Mouse (Mus musculus): Measurements from ENCODE around the gene Bpifa3. TPM values are rescaled to one million over a fixed set of nuclear protein-coding genes. Genes with fewer than 3 reads are reported as not detected.
"Not testable (repeated sequence)": the region's sequence is repeated elsewhere in the genome, so short reads cannot be mapped to it uniquely, and the experiment has no call there.

Bpifa3 gene
- polyA plus RNA-seq, 1 experiment from 2014 or later: not detected

DNA sequence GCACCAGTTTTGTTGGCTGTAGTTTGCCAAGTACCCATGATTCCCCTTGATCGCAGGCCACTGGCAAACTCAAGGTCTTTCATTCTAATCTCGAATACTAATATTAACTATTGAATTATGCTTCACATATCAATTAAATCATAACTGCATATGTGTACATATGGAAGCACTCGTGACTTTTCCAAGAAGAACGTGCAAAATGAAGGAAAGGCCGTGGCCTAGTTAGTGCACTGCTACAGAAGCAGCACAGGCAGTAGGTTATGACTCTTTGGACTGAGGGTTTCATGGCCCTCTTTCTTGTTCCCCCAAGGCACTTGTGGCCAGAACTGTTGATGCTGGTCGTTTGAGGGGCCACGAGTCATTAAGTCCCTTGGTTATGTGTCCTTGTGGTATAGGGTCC lies 51.8 kb downstream of the Bpifa3 start:
- not testable (repeated sequence) for ATAC-seq (ENCODE audit: insufficient read depth); H3K4me2 ChIP-seq
- 59% methylated on average over 7 of the region's 7 CpGs for WGBS (ENCODE audit: insufficient replicate concordance)

GRCm38 (mm10) chr2:154183061-154183460 lies 52.9 kb downstream of the Bpifa3 start:
- WGBS (ENCODE audit: insufficient replicate concordance): 51% methylated on average over 4 of the region's 4 CpGs
- not testable (repeated sequence) for H3K4me1 ChIP-seq (replicated peaks); H3K9ac ChIP-seq; H3K9me3 ChIP-seq (replicated peaks); H3K4me2 ChIP-seq; H3K27ac ChIP-seq (replicated peaks); H3K36me3 ChIP-seq (replicated peaks); H3K4me3 ChIP-seq (replicated peaks); H3K27me3 ChIP-seq; ATAC-seq (ENCODE audit: insufficient read depth)

More for the DNA sequence above, 51.8 kb downstream of the Bpifa3 start:
- H3K9me3 ChIP-seq (replicated peaks); H3K9ac ChIP-seq; H3K4me3 ChIP-seq (replicated peaks); H3K27ac ChIP-seq (replicated peaks); H3K27me3 ChIP-seq; H3K4me1 ChIP-seq (replicated peaks); H3K36me3 ChIP-seq (replicated peaks): not testable (repeated sequence)

- Histone ChIP-seq H3K4me1 (replicated peaks) (no peaks in the 10 kb centered on the region), H3K9me3 (replicated peaks) (no peaks in the 10 kb centered on the region), H3K4me2 (no peak overlapping the region), H3K27me3 (no peaks in the 10 kb centered on the region), H3K9ac (no peak overlapping the region), H3K36me3 (replicated peaks) (no peaks in the 10 kb centered on the region), H3K27ac (replicated peaks) (no peak overlapping the region), H3K4me3 (replicated peaks) (no peak overlapping the region)
- WGBS (ENCODE audit: insufficient replicate concordance): 71% methylated on average over 6 of the region's 6 CpGs
- ATAC-seq (ENCODE audit: insufficient read depth): no peak
Observed at GRCm38 (mm10) chr2:154185319-154185718, 55.2 kb downstream of the Bpifa3 start.

DNA sequence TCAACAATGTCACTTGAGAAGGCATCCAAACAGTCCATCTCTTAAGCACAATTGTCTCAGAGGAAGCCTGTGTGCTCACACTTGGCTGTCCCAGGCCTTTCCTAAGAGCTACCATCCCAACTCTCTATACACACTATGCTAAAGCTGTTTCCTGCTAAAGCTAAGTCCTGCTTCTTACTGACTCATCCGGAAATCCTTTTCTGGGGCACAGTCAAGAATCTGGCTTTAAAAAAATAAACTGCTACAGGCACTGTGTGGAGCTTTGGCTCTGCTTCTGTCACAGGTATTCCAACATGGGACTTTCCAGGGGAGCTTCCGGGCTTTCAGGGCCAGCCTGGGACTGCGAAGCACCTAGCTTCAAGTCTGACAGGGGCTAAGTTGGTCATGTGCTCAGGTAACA lies 55.6 kb downstream of the Bpifa3 start:
- H3K4me1 ChIP-seq (replicated peaks): no peaks in the 10 kb centered on the region
- 52% methylated on average over 3 of the region's 3 CpGs for WGBS (ENCODE audit: insufficient replicate concordance)
- H3K36me3 ChIP-seq (replicated peaks): no peaks in the 10 kb centered on the region
- no peaks in the 10 kb centered on the region for H3K9me3 ChIP-seq (replicated peaks)
- H3K27ac ChIP-seq (replicated peaks): no peak overlapping the region
- no peak overlapping the region for H3K9ac ChIP-seq
- H3K4me2 ChIP-seq: no peak overlapping the region
- no peak overlapping the region for H3K4me3 ChIP-seq (replicated peaks)
- no peak for ATAC-seq (ENCODE audit: insufficient read depth)
- no peaks in the 10 kb centered on the region for H3K27me3 ChIP-seq

GRCm38 (mm10) chr2:154187468-154187867 lies 57.3 kb downstream of the Bpifa3 start:
- Histone ChIP-seq H3K4me1 (replicated peaks) (no peaks in the 10 kb centered on the region), H3K27me3 (no peaks in the 10 kb centered on the region), H3K9me3 (replicated peaks) (no peaks in the 10 kb centered on the region), H3K4me3 (replicated peaks) (no peak overlapping the region), H3K36me3 (replicated peaks) (no peaks in the 10 kb centered on the region), H3K27ac (replicated peaks) (no peak overlapping the region), H3K9ac (no peak overlapping the region), H3K4me2 (no peak overlapping the region)
- no peak for ATAC-seq (ENCODE audit: insufficient read depth)
- WGBS (ENCODE audit: insufficient replicate concordance): 30% methylated on average over 5 of the region's 5 CpGs

Other genes starting within 250 kb of the Bpifa3 start
- gene Bpifb6, start 229.9 kb upstream of the Bpifa3 start, polyA plus RNA-seq (2015; fragmentation: Nextera tagmentation; extraction: Ambion mirVana): not detected in 2 replicates
- gene Bpifb3, start 212.1 kb upstream of the Bpifa3 start, polyA plus RNA-seq (2015; fragmentation: Nextera tagmentation; extraction: Ambion mirVana): not detected in 2 replicates
- 0.06 and 0.13 TPM in 2 replicates for gene Bpifb4, start 192.1 kb upstream of the Bpifa3 start, polyA plus RNA-seq (2015; fragmentation: Nextera tagmentation; extraction: Ambion mirVana)
- gene Bpifa6, start 155.4 kb upstream of the Bpifa3 start, polyA plus RNA-seq (2015; fragmentation: Nextera tagmentation; extraction: Ambion mirVana): not detected in 2 replicates
- not detected in 2 replicates for gene Bpifa2, start 122.1 kb upstream of the Bpifa3 start, polyA plus RNA-seq (2015; fragmentation: Nextera tagmentation; extraction: Ambion mirVana)
- gene Bpifa1, start 12.5 kb downstream of the Bpifa3 start, polyA plus RNA-seq (2015; fragmentation: Nextera tagmentation; extraction: Ambion mirVana): not detected in 2 replicates
- not detected in 2 replicates for gene Bpifa5, start 32.3 kb downstream of the Bpifa3 start, polyA plus RNA-seq (2015; fragmentation: Nextera tagmentation; extraction: Ambion mirVana)
- 0.21 and 0.36 TPM in 2 replicates for gene Bpifb1, start 60.5 kb downstream of the Bpifa3 start, polyA plus RNA-seq (2015; fragmentation: Nextera tagmentation; extraction: Ambion mirVana)
- not detected in 2 replicates for gene Bpifb5, start 93.4 kb downstream of the Bpifa3 start, polyA plus RNA-seq (2015; fragmentation: Nextera tagmentation; extraction: Ambion mirVana)
- gene Bpifb9a, start 127.5 kb downstream of the Bpifa3 start, polyA plus RNA-seq (2015; fragmentation: Nextera tagmentation; extraction: Ambion mirVana): not detected in 2 replicates
- not detected in 2 replicates for gene Bpifb9b, start 176.9 kb downstream of the Bpifa3 start, polyA plus RNA-seq (2015; fragmentation: Nextera tagmentation; extraction: Ambion mirVana)
- gene Cdk5rap1, start 242.7 kb downstream of the Bpifa3 start, polyA plus RNA-seq (2015; fragmentation: Nextera tagmentation; extraction: Ambion mirVana): 12.6 and 12.8 TPM in 2 replicates

Data from liver, embryonic 15.5 days (tissue).